Comparison of ENCODE assay signal across 8 mouse cellular contexts in the genomic region with DNA sequence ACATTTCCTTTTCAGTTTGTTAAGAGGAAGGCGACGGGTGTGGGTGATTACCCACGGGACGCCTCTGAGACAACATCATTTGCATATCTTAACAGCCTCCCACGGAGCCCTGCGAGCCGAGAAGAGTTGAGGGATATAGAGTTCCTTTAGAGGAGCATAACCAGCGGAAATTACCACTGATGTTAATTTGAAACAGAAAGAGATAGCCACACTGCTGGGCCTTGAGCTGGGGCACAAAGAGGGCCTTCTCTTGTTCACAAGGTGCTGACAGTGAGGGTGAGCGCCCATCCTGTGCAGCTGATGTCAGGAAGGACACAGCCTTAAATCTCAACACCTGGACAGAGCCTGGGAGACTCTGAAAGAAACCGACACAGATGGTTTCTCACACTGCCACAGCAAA.
DNase-seq lines count a peak whose midpoint lies in the region; ATAC-seq and TF ChIP-seq lines count a peak whose summit lies in the region.

No protein-coding gene starts in this region.

- TF ChIP-seq EP300 in liver, postnatal 0 days (IDR thresholded peaks at IDR 0.05; ENCODE audit: low read depth) = no peak

- no peak for TF ChIP-seq CTCF in liver, postnatal 0 days (IDR thresholded peaks at IDR 0.05; ENCODE audit: low read depth)
- TF ChIP-seq CTCF in cerebellum, adult 2 months (IDR thresholded peaks at IDR 0.05; ENCODE audit: borderline replicate concordance, insufficient read depth, low read depth, low read length) = no peak

- H3K27ac ChIP-seq in liver, postnatal 0 days (ENCODE audit: low read depth) = peak overlapping the region; percentile 51
- H3K27ac ChIP-seq in midbrain, embryonic 14.5 days (replicated peaks; ENCODE audit: low read depth, low read length) = no peak overlapping the region
- no peak overlapping the region for H3K27ac ChIP-seq in cerebellum, adult 2 months (ENCODE audit: insufficient read depth, low read length)

- ATAC-seq in liver, postnatal 0 days = peak; percentile 56
- ATAC-seq in inflammation-experienced regulatory T-cells, adult 6 months = peak; percentile 69
- ATAC-seq in midbrain, embryonic 14.5 days (ENCODE audit: low FRiP score, low TSS enrichment) = no peak

- DNase-seq in liver, postnatal 0 days = no peak
- DNase-seq in liver = no peak
- DNase-seq in frontal cortex, postnatal 14 days (ENCODE audit: low spot score in 2 of 2) = peak; percentile 25 to 38
- peak; percentile 66 for DNase-seq in midbrain, embryonic 14.5 days
- DNase-seq in telencephalon, adult 2 months (ENCODE audit: low read depth, low spot score) = peak; percentile 35
- DNase-seq in kidney, adult 18-20 months = no peak
- no peak for DNase-seq in cerebellum, adult 2 months

- no peak for TF ChIP-seq POLR2A in cerebellum, adult 2 months (IDR thresholded peaks at IDR 0.05; ENCODE audit: borderline replicate concordance, insufficient read depth, low read length)

- WGBS in liver, postnatal 0 days (ENCODE audit: insufficient replicate concordance) = 15% methylated on average over 10 of the region's 10 CpGs
- 1% methylated on average over 10 of the region's 10 CpGs for WGBS in midbrain, embryonic 14.5 days
- WGBS in cerebellum, adult 2 months = 13% methylated on average over 10 of the region's 10 CpGs

- H3K9ac ChIP-seq in liver, postnatal 0 days (replicated peaks) = no peak overlapping the region
- H3K9ac ChIP-seq in midbrain, embryonic 14.5 days (replicated peaks; ENCODE audit: low read length) = no peak overlapping the region

- no peak overlapping the region for H3K4me2 ChIP-seq in liver, postnatal 0 days (ENCODE audit: low read depth, low read length)
- H3K4me2 ChIP-seq in midbrain, embryonic 14.5 days (ENCODE audit: low read length) = peak overlapping the region; percentile 37

- no peaks in the 10 kb centered on the region for H3K36me3 ChIP-seq in liver, postnatal 0 days (replicated peaks; ENCODE audit: insufficient read depth, low read length)
- no peaks in the 10 kb centered on the region for H3K36me3 ChIP-seq in midbrain, embryonic 14.5 days (ENCODE audit: control insufficient read depth, insufficient read depth, low read length)

- no peak overlapping the region for H3K4me3 ChIP-seq in liver, postnatal 0 days (ENCODE audit: low read depth, low read length)
- H3K4me3 ChIP-seq in midbrain, embryonic 14.5 days (replicated peaks; ENCODE audit: low read depth, low read length) = no peak overlapping the region; the same call in 1 of the 2 replicates
- H3K4me3 ChIP-seq in cerebellum, adult 2 months (replicated peaks; ENCODE audit: insufficient read depth, low read depth, low read length) = no peak overlapping the region

- H3K9me3 ChIP-seq in liver, postnatal 0 days (ENCODE audit: low read length) = no peaks in the 10 kb centered on the region
- no peaks in the 10 kb centered on the region for H3K9me3 ChIP-seq in midbrain, embryonic 14.5 days (ENCODE audit: control insufficient read depth, low read length)

- H3K27me3 ChIP-seq in liver, postnatal 0 days (ENCODE audit: insufficient read depth, low read length) = no peaks in the 10 kb centered on the region
- H3K27me3 ChIP-seq in midbrain, embryonic 14.5 days (ENCODE audit: control insufficient read depth, insufficient read depth, low read length) = no peaks in the 10 kb centered on the region
- H3K27me3 ChIP-seq in cerebellum, adult 2 months (ENCODE audit: control insufficient read depth, insufficient read depth, low read length) = no peaks in the 10 kb centered on the region

- H3K4me1 ChIP-seq in liver, postnatal 0 days (ENCODE audit: insufficient read depth) = no peaks in the 10 kb centered on the region
- peaks cover 11% of the 10 kb centered on the region for H3K4me1 ChIP-seq in midbrain, embryonic 14.5 days (ENCODE audit: control insufficient read depth, insufficient read depth, low read length)
- no peaks in the 10 kb centered on the region for H3K4me1 ChIP-seq in cerebellum, adult 2 months (ENCODE audit: control insufficient read depth, insufficient read depth, low read length)

Comparison
In these comparisons a context has a peak if more than half of its experiments do, and no peak if none do; other contexts are left out.
1. DNase-seq: peak in frontal cortex, postnatal 14 days (2 of 2), midbrain, embryonic 14.5 days (single experiment) and telencephalon, adult 2 months (single experiment); none in liver, postnatal 0 days (single experiment), liver (single experiment), kidney, adult 18-20 months (single experiment) and cerebellum, adult 2 months (0 of 2).